Mouse (Mus musculus) lung, embryonic 14.5 days (tissue): ENCODE measurements at regions not wholly inside any gene's neighbourhood (a gene's known extent, or its start where the extent isn't known, plus 50 kb on each side); places are given as distances from the start of the nearest gene placed in this dataset.

Source experiments
- ATAC-seq: fragments of 200-750 bp; cut with Nextera tagmentation; 2 replicates; pipeline ENCODE4 v1.8.0; 2017; ENCODE audit warnings: mild to moderate bottlenecking, moderate TSS enrichment, moderate library complexity; ENCODE audit not compliant: insufficient read depth
- DNase-seq: peaks from one replicate; pipeline ENCODE4 v3.0.0-alpha.2; 2015
- H3K27ac ChIP-seq: fragments of 300-500 bp; sonication (generic); 2 replicates; pipeline ENCODE4 v1.5.1; 2014; ENCODE audit warnings: low read depth, mild to moderate bottlenecking, moderate library complexity
- H3K27me3 ChIP-seq: fragments of 300-500 bp; sonication (generic); 2 replicates; pipeline ENCODE4 v1.6.1; 2014; ENCODE audit warnings: low read length, control low read depth; ENCODE audit not compliant: insufficient read depth
- H3K36me3 ChIP-seq: fragments of 300-500 bp; sonication (generic); 2 replicates; pipeline ENCODE4 v1.6.1; 2014; ENCODE audit warnings: control low read depth; ENCODE audit not compliant: insufficient read depth
- H3K4me1 ChIP-seq: fragments of 300-500 bp; sonication (generic); 2 replicates; pipeline ENCODE4 v1.6.1; 2014; ENCODE audit warnings: antibody characterized with exemption, control low read depth; ENCODE audit not compliant: insufficient read depth
- H3K4me2 ChIP-seq: fragments of 300-500 bp; sonication (generic); 2 replicates; pipeline ENCODE4 v1.6.1; 2014; ENCODE audit warnings: mild to moderate bottlenecking
- H3K4me3 ChIP-seq: fragments of 300-500 bp; sonication (generic); 2 replicates; pipeline ENCODE4 v1.5.1; 2014; ENCODE audit warnings: low read depth, low read length
- H3K9ac ChIP-seq: fragments of 300-500 bp; sonication (generic); 2 replicates; pipeline ENCODE4 v1.6.1; 2014
- H3K9me3 ChIP-seq: fragments of 300-500 bp; sonication (generic); 2 replicates; pipeline ENCODE4 v1.6.1; 2016; ENCODE audit warnings: low read depth, low read length, control low read depth
- CTCF ChIP-seq: IDR thresholded peaks from 2 replicates; pipeline ENCODE4 v1.5.1; 2016; ENCODE audit warnings: antibody characterized with exemption, low read depth
- WGBS: fragments of 180-500 bp; shearing (Covaris S2); extraction: QIAGEN DNeasy Blood & Tissue Kit; methylation state at CpG from one replicate; pipeline ENCODE4 v1.1.7; 2014; 5-methylcytosine and 5-hydroxymethylcytosine counted together

- Histone ChIP-seq H3K36me3 (no peaks in the 10 kb centered on the region), H3K9me3 (no peaks in the 10 kb centered on the region), H3K27me3 (no peaks in the 10 kb centered on the region), H3K27ac (no peak overlapping the region), H3K9ac (no peak overlapping the region), H3K4me2 (no peak overlapping the region), H3K4me1 (peaks cover 5% of the 10 kb centered on the region), H3K4me3 (no peak overlapping the region)
- ATAC-seq, result no peak
- DNase-seq, result no peak
- no peak for TF ChIP-seq CTCF
- 40% methylated on average over 5 of the region's 5 CpGs for WGBS
These were observed 155.3 kb downstream of the Gm12728 start for GRCm38 (mm10) chr4:105944962-105945361.

DNA sequence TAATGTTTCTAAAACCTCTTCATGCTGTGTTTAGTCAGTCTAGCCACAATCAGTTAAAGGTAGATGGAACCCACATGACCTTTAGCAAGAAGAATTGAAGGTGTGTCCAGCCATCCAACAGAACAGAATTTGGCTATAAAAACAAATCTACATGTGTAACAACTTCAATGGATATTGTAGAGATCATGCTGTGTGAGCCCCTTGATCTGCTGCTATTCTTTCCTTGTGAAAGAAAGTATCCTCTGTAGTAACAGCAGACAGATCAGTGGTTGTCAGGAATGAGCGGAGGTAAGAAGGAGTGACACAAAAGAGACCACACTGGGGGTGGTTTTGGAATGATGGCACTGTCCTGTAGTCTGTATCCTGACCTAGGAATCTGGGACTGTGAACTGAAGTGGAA lies 156.3 kb downstream of the Gm12728 start:
- Histone ChIP-seq H3K9ac (no peak overlapping the region), H3K4me3 (no peak overlapping the region), H3K27ac (no peak overlapping the region), H3K4me2 (no peak overlapping the region), H3K27me3 (no peaks in the 10 kb centered on the region), H3K4me1 (peaks cover 5% of the 10 kb centered on the region), H3K9me3 (no peaks in the 10 kb centered on the region), H3K36me3 (no peaks in the 10 kb centered on the region)
- WGBS, result 97% methylated on average over 1 of the region's 1 CpGs
- no peak for TF ChIP-seq CTCF
- ATAC-seq (no peak), DNase-seq (no peak)

DNA sequence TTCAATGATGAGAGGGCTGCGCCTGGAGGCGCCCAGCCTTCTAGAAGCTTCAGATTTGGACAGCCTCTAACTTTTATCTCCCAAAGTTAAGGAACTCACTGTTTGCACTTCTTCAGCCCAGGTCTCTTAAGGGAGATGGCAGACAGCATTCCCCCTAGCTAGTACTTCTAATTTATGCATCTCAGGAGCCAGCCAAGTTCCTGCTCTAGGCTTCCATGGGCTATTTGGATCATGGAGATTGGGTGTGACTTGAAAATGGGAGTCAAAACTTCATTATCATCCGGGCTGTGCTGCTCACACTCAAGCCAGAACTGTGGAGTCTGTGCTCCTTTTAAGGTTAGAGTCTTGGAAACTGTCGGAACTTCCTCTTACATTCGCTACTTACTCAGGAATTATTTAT lies 158.7 kb downstream of the Gm12728 start:
- WGBS, result 68% methylated on average over 5 of the region's 5 CpGs
- peaks cover 5% of the 10 kb centered on the region for H3K4me1 ChIP-seq
- DNase-seq, result no peak

GRCm38 (mm10) chr4:105952406-105952805 lies 162.7 kb downstream of the Gm12728 start:
- Histone ChIP-seq H3K27me3 (no peaks in the 10 kb centered on the region), H3K4me1 (no peaks in the 10 kb centered on the region), H3K9ac (no peak overlapping the region), H3K36me3 (no peaks in the 10 kb centered on the region), H3K4me3 (no peak overlapping the region), H3K9me3 (no peaks in the 10 kb centered on the region), H3K4me2 (no peak overlapping the region), H3K27ac (no peak overlapping the region)
- DNase-seq (no peak), ATAC-seq (no peak)
- no peak for TF ChIP-seq CTCF
- 69% methylated on average over 3 of the region's 3 CpGs for WGBS

More for the DNA sequence above, 158.7 kb downstream of the Gm12728 start:
- Histone ChIP-seq H3K27ac (no peak overlapping the region), H3K9ac (no peak overlapping the region), H3K27me3 (no peaks in the 10 kb centered on the region), H3K4me2 (no peak overlapping the region), H3K9me3 (no peaks in the 10 kb centered on the region), H3K36me3 (no peaks in the 10 kb centered on the region), H3K4me3 (no peak overlapping the region)
- no peak for TF ChIP-seq CTCF
- no peak for ATAC-seq

DNA sequence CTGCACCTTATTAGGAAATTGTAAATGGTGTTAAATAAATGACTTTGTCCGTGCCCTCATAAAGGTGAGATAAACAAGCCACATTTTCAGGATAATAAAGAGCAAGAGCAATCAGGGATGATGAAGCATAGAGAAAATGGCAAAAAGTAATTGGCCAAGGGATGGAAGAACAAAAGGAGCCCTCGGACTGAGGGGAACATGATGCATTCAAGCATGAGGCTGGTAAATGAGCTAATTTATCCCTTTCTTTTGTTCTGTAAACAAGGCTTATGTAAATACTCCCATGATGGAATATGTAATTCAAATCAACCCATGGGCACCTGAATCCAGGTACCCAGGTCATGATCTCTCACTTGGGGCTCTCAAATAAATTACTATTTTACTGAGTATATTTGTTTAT lies 166.8 kb downstream of the Gm12728 start:
- ATAC-seq (no peak), DNase-seq (no peak)
- 71% methylated on average over 2 of the region's 2 CpGs for WGBS
- H3K4me2 ChIP-seq, result no peak overlapping the region
- H3K4me1 ChIP-seq, result no peaks in the 10 kb centered on the region
- no peaks in the 10 kb centered on the region for H3K9me3 ChIP-seq
- no peaks in the 10 kb centered on the region for H3K36me3 ChIP-seq
- no peak overlapping the region for H3K27ac ChIP-seq
- TF ChIP-seq CTCF, result no peak
- no peak overlapping the region for H3K9ac ChIP-seq
- no peak overlapping the region for H3K4me3 ChIP-seq
- no peaks in the 10 kb centered on the region for H3K27me3 ChIP-seq

DNA sequence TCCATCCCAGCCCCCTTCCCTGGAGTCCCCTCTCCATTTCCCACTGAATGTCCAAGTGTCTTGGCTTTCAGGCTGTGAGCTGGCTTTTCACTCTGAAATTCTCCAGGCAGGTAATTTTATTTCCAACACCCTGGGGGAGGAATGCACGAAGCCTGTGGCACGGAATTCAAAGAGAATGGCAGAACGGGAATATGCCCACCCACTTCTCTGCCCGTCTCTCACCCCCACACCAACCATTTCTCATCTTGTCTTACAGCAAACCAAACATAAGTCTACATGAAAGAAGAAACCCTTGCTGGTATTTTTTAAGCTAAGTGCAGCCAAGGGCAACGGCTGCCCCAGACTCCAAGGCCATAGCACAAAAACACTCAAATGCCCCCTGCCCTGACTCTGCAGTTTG lies 168.7 kb downstream of the Gm12728 start:
- Histone ChIP-seq H3K36me3 (no peaks in the 10 kb centered on the region), H3K4me1 (no peaks in the 10 kb centered on the region), H3K9ac (no peak overlapping the region), H3K27me3 (no peaks in the 10 kb centered on the region), H3K9me3 (no peaks in the 10 kb centered on the region), H3K4me3 (no peak overlapping the region), H3K27ac (no peak overlapping the region), H3K4me2 (no peak overlapping the region)
- WGBS, result 51% methylated on average over 5 of the region's 5 CpGs
- no peak for ATAC-seq
- no peak for DNase-seq
- no peak for TF ChIP-seq CTCF

DNA sequence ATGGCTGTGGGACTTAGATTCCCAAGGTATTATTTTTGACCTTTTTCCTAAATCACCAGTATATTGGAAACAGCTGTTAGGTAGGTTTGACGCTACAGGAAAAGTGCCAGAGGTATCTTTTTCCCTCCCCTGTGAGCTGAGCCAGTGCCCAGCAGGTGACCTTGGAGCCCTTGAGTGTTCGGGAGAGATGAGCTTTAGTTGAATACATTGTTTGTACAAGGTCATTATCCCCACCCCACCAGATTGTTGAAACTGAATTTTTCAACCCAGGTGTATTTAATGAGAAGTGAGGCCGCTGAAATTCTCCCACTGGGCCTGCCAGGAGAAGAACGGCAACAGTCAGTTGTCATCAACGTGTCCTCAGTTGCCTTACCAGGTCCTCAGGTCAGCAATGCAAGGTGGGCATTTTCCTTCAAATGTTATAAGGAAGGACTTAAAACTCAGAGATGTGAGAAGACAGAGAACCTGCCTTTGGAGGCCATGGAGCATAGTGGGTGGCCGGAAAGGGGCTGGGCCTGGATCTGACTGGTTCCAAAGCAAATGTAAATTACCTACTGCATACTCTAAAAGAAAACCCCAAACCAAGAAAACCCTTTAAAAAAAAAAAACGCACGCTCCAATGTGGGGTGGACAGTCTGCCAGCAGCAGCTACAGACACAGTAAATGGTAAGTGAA lies 172.2 kb downstream of the Gm12728 start:
- no peak overlapping the region for H3K4me3 ChIP-seq
- no peaks in the 10 kb centered on the region for H3K9me3 ChIP-seq
- WGBS, result 60% methylated on average over 8 of the region's 8 CpGs
- ATAC-seq (no peak), DNase-seq (no peak)
- no peaks in the 10 kb centered on the region for H3K27me3 ChIP-seq
- no peak overlapping the region for H3K9ac ChIP-seq
- no peak overlapping the region for H3K27ac ChIP-seq
- no peaks in the 10 kb centered on the region for H3K36me3 ChIP-seq
- no peak for TF ChIP-seq CTCF
- no peaks in the 10 kb centered on the region for H3K4me1 ChIP-seq
- H3K4me2 ChIP-seq, result no peak overlapping the region
